Mouse (Mus musculus) forebrain, postnatal 0 days (tissue): ENCODE data around the gene Atp6v0d1. TPM values are rescaled to one million over a fixed set of nuclear protein-coding genes. Genes with fewer than 3 reads are reported as not detected.

Experiments
- ATAC-seq: fragments of 200-750 bp; cut with Nextera tagmentation; 2 replicates; pipeline ENCODE4 v1.8.0; 2017; ENCODE audit warnings: mild to moderate bottlenecking, moderate library complexity
- DNase-seq: peaks from one replicate; pipeline ENCODE4 v3.0.0-alpha.2; 2015
- H3K27ac ChIP-seq: fragments of 300-500 bp; sonication (generic); 2 replicates; pipeline ENCODE4 v1.5.1; 2014; ENCODE audit warnings: low read depth, mild to moderate bottlenecking, antibody characterized with exemption, low read length, moderate library complexity, mixed read lengths
- H3K27me3 ChIP-seq: fragments of 300-500 bp; sonication (generic); 2 replicates; pipeline ENCODE4 v1.6.1; 2014; ENCODE audit warnings: mild to moderate bottlenecking, low read length, mixed read lengths; ENCODE audit not compliant: insufficient read depth
- H3K36me3 ChIP-seq: fragments of 300-500 bp; sonication (generic); 2 replicates; pipeline ENCODE4 v1.6.1; 2014; ENCODE audit warnings: mild to moderate bottlenecking, moderate library complexity; ENCODE audit not compliant: insufficient read depth
- H3K4me1 ChIP-seq: fragments of 300-500 bp; sonication (generic); 2 replicates; pipeline ENCODE4 v1.6.1; 2014; ENCODE audit warnings: antibody characterized with exemption; ENCODE audit not compliant: insufficient read depth
- H3K4me2 ChIP-seq: fragments of 300-500 bp; sonication (generic); 2 replicates; pipeline ENCODE4 v1.6.1; 2014; ENCODE audit warnings: low read depth, mild to moderate bottlenecking, moderate library complexity
- H3K4me3 ChIP-seq: fragments of 300-500 bp; sonication (generic); 2 replicates; pipeline ENCODE4 v1.5.1; 2014; ENCODE audit warnings: low read depth, low read length, mixed read lengths
- H3K9ac ChIP-seq: fragments of 300-500 bp; sonication (generic); 2 replicates; pipeline ENCODE4 v1.6.1; 2014; ENCODE audit warnings: mild to moderate bottlenecking
- H3K9me3 ChIP-seq: fragments of 300-500 bp; sonication (generic); 2 replicates; pipeline ENCODE4 v1.6.1; 2016; ENCODE audit warnings: low read length
- CTCF ChIP-seq: sonication (generic); IDR thresholded peaks from 2 replicates; pipeline ENCODE4 v1.5.1; 2016; ENCODE audit warnings: antibody characterized with exemption, control low read depth, low read depth
- WGBS: fragments of 180-500 bp; shearing (Covaris S2); extraction: QIAGEN DNeasy Blood & Tissue Kit; methylation state at CpG from one replicate; pipeline ENCODE4 v1.1.7; 2014; 5-methylcytosine and 5-hydroxymethylcytosine counted together
- polyA plus RNA-seq: library from polyadenylated mRNA; unstranded; fragments of >200 nt; fragmentation: Nextera tagmentation; extraction: Ambion mirVana; gene quantifications from 2 replicates; pipeline ENCODE4 v1.2.1, GENCODE M21; 2015
- total RNA-seq: library from RNA; depleted of rRNA; stranded (reverse); fragments of >200 nt; gene quantifications from 2 replicates; pipeline ENCODE4 v1.2.3, GENCODE M21; 2014

Gene Atp6v0d1
- total and polyA plus RNA-seq, 2 experiments from 2014 or later = 179 to 275 TPM

GRCm38 (mm10) chr8:105598777-105599176 is 32.9 kb upstream of the Atp6v0d1 start:
- Histone ChIP-seq H3K36me3 (no peaks in the 10 kb centered on the region), H3K9me3 (no peaks in the 10 kb centered on the region), H3K4me1 (no peaks in the 10 kb centered on the region), H3K27me3 (no peaks in the 10 kb centered on the region), H3K9ac (no peak overlapping the region), H3K4me3 (no peak overlapping the region), H3K4me2 (no peak overlapping the region), H3K27ac (no peak overlapping the region)
- ATAC-seq (no peak), DNase-seq (no peak)
- no peak for TF ChIP-seq CTCF
- 81% methylated on average over 6 of the region's 6 CpGs for WGBS

- H3K27ac ChIP-seq = no peak overlapping the region
- H3K9me3 ChIP-seq = no peaks in the 10 kb centered on the region
- ATAC-seq (peak; percentile 45; the same call in 1 of the 2 replicates), DNase-seq (no peak)
- H3K4me2 ChIP-seq = peak overlapping the region; percentile 27
- H3K4me3 ChIP-seq = no peak overlapping the region
- 5% methylated on average over 14 of the region's 14 CpGs for WGBS
- H3K9ac ChIP-seq = no peak overlapping the region
- H3K27me3 ChIP-seq = no peaks in the 10 kb centered on the region
- peak; percentile 66 for TF ChIP-seq CTCF
- no peaks in the 10 kb centered on the region for H3K36me3 ChIP-seq
- no peaks in the 10 kb centered on the region for H3K4me1 ChIP-seq
Measured at GRCm38 (mm10) chr8:105596362-105597034, 30.7 kb upstream of the Atp6v0d1 start.

DNA sequence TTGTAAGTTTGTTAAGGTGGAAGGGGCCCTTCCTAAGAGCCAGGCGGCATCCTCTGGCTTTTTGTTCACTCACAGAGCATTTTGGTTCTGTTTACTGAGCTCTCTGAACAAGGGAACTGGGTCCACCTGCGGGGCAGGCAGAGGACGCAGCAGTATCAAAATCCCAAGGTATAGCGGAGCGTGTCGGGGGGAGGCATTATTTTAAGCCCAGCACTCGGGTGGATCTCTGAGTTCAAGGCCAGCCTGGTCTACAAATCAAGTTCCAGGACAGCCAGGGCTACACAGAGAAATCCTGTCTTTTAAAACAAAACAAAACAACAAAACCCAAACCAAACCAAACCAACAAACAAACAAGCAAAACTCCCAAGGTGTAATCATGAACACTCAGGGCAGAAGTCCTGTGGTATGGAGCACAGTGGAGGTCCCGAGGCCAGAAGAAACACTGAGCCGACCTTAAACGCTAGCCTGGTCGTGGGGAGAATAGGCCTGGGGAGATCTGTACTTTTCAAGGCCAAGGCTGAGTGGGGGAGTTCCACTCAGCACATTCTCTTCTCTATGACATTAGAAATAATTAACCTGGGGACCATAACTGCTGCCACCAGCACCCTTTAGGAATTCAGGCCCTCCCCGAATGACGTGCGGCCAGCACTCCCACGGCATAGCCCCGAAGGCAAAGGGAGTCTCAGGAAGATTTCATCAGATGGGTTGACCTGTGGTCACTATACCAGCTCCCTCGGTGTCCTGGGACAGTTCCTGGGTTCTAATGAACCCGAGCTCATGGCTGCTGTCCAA is 28.8 kb upstream of the Atp6v0d1 start:
- Histone ChIP-seq H3K4me3 (no peak overlapping the region), H3K4me1 (no peaks in the 10 kb centered on the region), H3K27me3 (no peaks in the 10 kb centered on the region), H3K9ac (no peak overlapping the region), H3K4me2 (no peak overlapping the region), H3K27ac (no peak overlapping the region), H3K36me3 (no peaks in the 10 kb centered on the region), H3K9me3 (no peaks in the 10 kb centered on the region)
- DNase-seq (no peak), ATAC-seq (no peak)
- 80% methylated on average over 18 of the region's 18 CpGs for WGBS
- TF ChIP-seq CTCF = no peak

- Histone ChIP-seq H3K9ac (no peak overlapping the region), H3K9me3 (no peaks in the 10 kb centered on the region)
Measured at GRCm38 (mm10) chr8:105593859-105594258, 28.0 kb upstream of the Atp6v0d1 start.

DNA sequence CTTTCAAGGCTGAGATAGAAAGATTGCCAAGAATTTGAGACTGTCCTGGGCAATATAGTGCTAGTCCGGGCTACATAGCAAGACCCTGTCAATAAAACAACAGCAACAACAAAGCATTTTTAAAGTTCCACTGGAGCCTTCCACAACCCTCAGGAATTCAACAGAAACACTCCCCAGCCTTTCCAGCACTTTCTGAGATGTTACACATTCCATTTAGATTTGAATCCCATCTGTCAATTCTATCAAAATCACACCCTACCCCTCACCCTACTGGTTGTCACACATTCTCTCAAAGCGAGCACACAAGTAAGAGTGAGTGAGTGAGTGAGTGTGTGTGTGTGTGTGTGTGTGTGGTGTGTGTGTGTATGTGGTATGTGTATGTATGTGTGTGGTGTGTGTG is 26.6 kb upstream of the Atp6v0d1 start:
- TF ChIP-seq CTCF = no peak
- 76% methylated on average over 2 of the region's 2 CpGs for WGBS
- H3K27ac ChIP-seq = no peak overlapping the region
- H3K36me3 ChIP-seq = no peaks in the 10 kb centered on the region
- H3K4me2 ChIP-seq = no peak overlapping the region
- no peaks in the 10 kb centered on the region for H3K9me3 ChIP-seq
- no peaks in the 10 kb centered on the region for H3K27me3 ChIP-seq
- H3K4me1 ChIP-seq = no peaks in the 10 kb centered on the region
- ATAC-seq (no peak), DNase-seq (no peak)
- H3K4me3 ChIP-seq = no peak overlapping the region
- H3K9ac ChIP-seq = no peak overlapping the region

More at GRCm38 (mm10) chr8:105593859-105594258, 28.0 kb upstream of the Atp6v0d1 start:
- no peak for ATAC-seq
- H3K4me1 ChIP-seq = no peaks in the 10 kb centered on the region
- H3K36me3 ChIP-seq = no peaks in the 10 kb centered on the region
- no peak overlapping the region for H3K4me2 ChIP-seq
- H3K4me3 ChIP-seq = no peak overlapping the region
- no peaks in the 10 kb centered on the region for H3K27me3 ChIP-seq
- TF ChIP-seq CTCF = no peak
- 28% methylated on average over 15 of the region's 15 CpGs for WGBS
- no peak overlapping the region for H3K27ac ChIP-seq
- DNase-seq = no peak

- H3K9ac ChIP-seq = no peak overlapping the region
- no peak overlapping the region for H3K4me3 ChIP-seq
- H3K36me3 ChIP-seq = no peaks in the 10 kb centered on the region
- no peak for DNase-seq
- no peak for TF ChIP-seq CTCF
- H3K4me2 ChIP-seq = no peak overlapping the region
- no peaks in the 10 kb centered on the region for H3K27me3 ChIP-seq
- no peak for ATAC-seq
- 68% methylated on average over 3 of the region's 3 CpGs for WGBS
- no peaks in the 10 kb centered on the region for H3K4me1 ChIP-seq
- no peak overlapping the region for H3K27ac ChIP-seq
- no peaks in the 10 kb centered on the region for H3K9me3 ChIP-seq
Measured at GRCm38 (mm10) chr8:105579719-105580118, 13.9 kb upstream of the Atp6v0d1 start.

- Histone ChIP-seq H3K36me3 (no peaks in the 10 kb centered on the region), H3K9ac (no peak overlapping the region), H3K4me1 (no peaks in the 10 kb centered on the region), H3K27ac (no peak overlapping the region), H3K4me2 (no peak overlapping the region), H3K27me3 (no peaks in the 10 kb centered on the region), H3K9me3 (no peaks in the 10 kb centered on the region), H3K4me3 (no peak overlapping the region)
- 52% methylated on average over 3 of the region's 3 CpGs for WGBS
- no peak for ATAC-seq
- TF ChIP-seq CTCF = no peak
- no peak for DNase-seq
Measured at GRCm38 (mm10) chr8:105575538-105575937, 9.7 kb upstream of the Atp6v0d1 start.
